ENCODE assay signal across 12 mouse cellular contexts in genomic region chr2:128712940-128713339, GRCm38 (mm10). TPM values are rescaled to one million over a fixed set of nuclear protein-coding genes. Genes with fewer than 3 reads are reported as not detected.
DNase-seq lines count a peak whose midpoint lies in the region; ATAC-seq and TF ChIP-seq lines count a peak whose summit lies in the region.
"Had no signal": no experiment of that assay in that cellular context is flagged by ENCODE, and none has a peak within 500 bp of the region (broad histone marks: within the 10 kb centered on the region; RNA-seq: fewer than 3 reads in every experiment).

No protein-coding gene starts in this region.

- no peak overlapping the region for H3K9ac ChIP-seq in hindbrain, postnatal 0 days (replicated peaks; ENCODE audit: low read length)
- no peak overlapping the region for H3K9ac ChIP-seq in lung, embryonic 15.5 days
- no peak overlapping the region for H3K9ac ChIP-seq in intestine, embryonic 14.5 days (ENCODE audit: low read length)
- H3K9ac ChIP-seq in neural tube, embryonic 15.5 days (replicated peaks) = no peak overlapping the region

- H3K4me1 ChIP-seq in hindbrain, embryonic 10.5 days (replicated peaks) = peaks cover 27% of the 10 kb centered on the region
- no peaks in the 10 kb centered on the region for H3K4me1 ChIP-seq in hindbrain, postnatal 0 days (ENCODE audit: insufficient read depth, low read length)
- peaks cover 28% of the 10 kb centered on the region for H3K4me1 ChIP-seq in lung, embryonic 15.5 days
- H3K4me1 ChIP-seq in intestine, embryonic 14.5 days (replicated peaks; ENCODE audit: control insufficient read depth, insufficient read depth, low read length) = peaks cover 35% of the 10 kb centered on the region
- peaks cover 15% of the 10 kb centered on the region; the same call in 1 of the 2 replicates for H3K4me1 ChIP-seq in neural tube, embryonic 15.5 days

- H3K4me3 ChIP-seq in hindbrain, embryonic 10.5 days = no peak overlapping the region
- H3K4me3 ChIP-seq in hindbrain, postnatal 0 days (ENCODE audit: low read length) = no peak overlapping the region
- no peak overlapping the region for H3K4me3 ChIP-seq in lung, embryonic 15.5 days
- H3K4me3 ChIP-seq in intestine, embryonic 14.5 days (ENCODE audit: low read depth, low read length) = no peak overlapping the region
- H3K4me3 ChIP-seq in neural tube, embryonic 15.5 days (replicated peaks) = no peak overlapping the region
- H3K4me3 ChIP-seq: megakaryocyte, embryonic 14.5 days had no signal

- no peak for TF ChIP-seq CTCF in hindbrain, postnatal 0 days (IDR thresholded peaks at IDR 0.05; ENCODE audit: low read depth)

- H3K9me3 ChIP-seq in hindbrain, embryonic 10.5 days = no peaks in the 10 kb centered on the region
- no peaks in the 10 kb centered on the region for H3K9me3 ChIP-seq in hindbrain, postnatal 0 days (ENCODE audit: low read length)
- no peaks in the 10 kb centered on the region for H3K9me3 ChIP-seq in lung, embryonic 15.5 days
- no peaks in the 10 kb centered on the region for H3K9me3 ChIP-seq in intestine, embryonic 14.5 days (ENCODE audit: control insufficient read depth, low read length)
- no peaks in the 10 kb centered on the region for H3K9me3 ChIP-seq in neural tube, embryonic 15.5 days (replicated peaks)
- H3K9me3 ChIP-seq: megakaryocyte, embryonic 14.5 days had no signal

- H3K27me3 ChIP-seq in hindbrain, embryonic 10.5 days (ENCODE audit: insufficient read depth, poor library complexity, severe bottlenecking) = no peaks in the 10 kb centered on the region
- no peaks in the 10 kb centered on the region for H3K27me3 ChIP-seq in hindbrain, postnatal 0 days (ENCODE audit: insufficient read depth, low read length)
- no peaks in the 10 kb centered on the region for H3K27me3 ChIP-seq in lung, embryonic 15.5 days
- H3K27me3 ChIP-seq in intestine, embryonic 14.5 days (replicated peaks; ENCODE audit: control insufficient read depth, insufficient read depth, low read length) = no peaks in the 10 kb centered on the region
- no peaks in the 10 kb centered on the region for H3K27me3 ChIP-seq in neural tube, embryonic 15.5 days (replicated peaks)

- ATAC-seq in hindbrain, postnatal 0 days = no peak
- ATAC-seq in lung, embryonic 15.5 days (ENCODE audit: borderline replicate concordance, extremely low read depth, low FRiP score, low TSS enrichment) = no peak
- no peak for ATAC-seq in intestine, embryonic 14.5 days (replicated peaks; ENCODE audit: low FRiP score, low TSS enrichment, low read depth)
- no peak for ATAC-seq in neural tube, embryonic 15.5 days (ENCODE audit: low FRiP score)

- DNase-seq in hindbrain, embryonic 10.5 days (ENCODE audit: low spot score) = peak; percentile 30
- DNase-seq in hindbrain, postnatal 0 days (ENCODE audit: low spot score) = no peak
- no peak for DNase-seq in lung, postnatal 14 days
- no peak for DNase-seq in intestine, embryonic 14.5 days (ENCODE audit: low spot score)
- peak; percentile 11 for DNase-seq in mesoderm, embryonic 11.5 days (ENCODE audit: low read depth, low spot score)
- no peak for DNase-seq in T-cell, adult 2 months (ENCODE audit: low spot score)
- DNase-seq: cerebellum, adult 11-12 months; heart, adult 18-20 months; thymus, postnatal 4 days had no signal

- no peak overlapping the region for H3K27ac ChIP-seq in hindbrain, embryonic 10.5 days
- H3K27ac ChIP-seq in hindbrain, postnatal 0 days = no peak overlapping the region
- H3K27ac ChIP-seq in lung, embryonic 15.5 days = peak overlapping the region; percentile 79
- H3K27ac ChIP-seq in intestine, embryonic 14.5 days (ENCODE audit: low read depth) = peak overlapping the region; percentile 82; the same call in 1 of the 2 replicates
- H3K27ac ChIP-seq in neural tube, embryonic 15.5 days (replicated peaks) = no peak overlapping the region

- 63% methylated on average over 6 of the region's 6 CpGs for WGBS in hindbrain, embryonic 10.5 days
- WGBS in hindbrain, postnatal 0 days = 76% methylated on average over 6 of the region's 6 CpGs
- WGBS in lung, embryonic 15.5 days = 64% methylated on average over 6 of the region's 6 CpGs
- WGBS in intestine, embryonic 14.5 days = 77% methylated on average over 6 of the region's 6 CpGs
- 78% methylated on average over 6 of the region's 6 CpGs for WGBS in neural tube, embryonic 15.5 days

- H3K36me3 ChIP-seq in hindbrain, embryonic 10.5 days = no peaks in the 10 kb centered on the region
- H3K36me3 ChIP-seq in hindbrain, postnatal 0 days (ENCODE audit: insufficient read depth, low read length) = no peaks in the 10 kb centered on the region
- no peaks in the 10 kb centered on the region for H3K36me3 ChIP-seq in lung, embryonic 15.5 days
- H3K36me3 ChIP-seq in intestine, embryonic 14.5 days (ENCODE audit: control insufficient read depth, insufficient read depth, low read length) = no peaks in the 10 kb centered on the region
- no peaks in the 10 kb centered on the region for H3K36me3 ChIP-seq in neural tube, embryonic 15.5 days

- H3K4me2 ChIP-seq in hindbrain, postnatal 0 days (ENCODE audit: low read depth, low read length) = no peak overlapping the region
- H3K4me2 ChIP-seq in lung, embryonic 15.5 days = no peak overlapping the region
- H3K4me2 ChIP-seq in intestine, embryonic 14.5 days (ENCODE audit: low read length) = no peak overlapping the region
- no peak overlapping the region for H3K4me2 ChIP-seq in neural tube, embryonic 15.5 days

RNA-seq across cellular contexts. Expression of gene Mertk, which starts 14.2 kb away (rescaled TPM):
- 3.4 and 4.4 TPM in 2 replicates for polyA plus RNA-seq in hindbrain, embryonic 10.5 days (2016; fragmentation: Nextera tagmentation; extraction: Ambion mirVana)
- total RNA-seq in hindbrain, postnatal 0 days (2014; rRNA removed) = 6.3 and 7.1 TPM in 2 replicates
- polyA plus RNA-seq in hindbrain, postnatal 0 days (2015; fragmentation: Nextera tagmentation; extraction: Ambion mirVana) = 3.0 and 3.4 TPM in 2 replicates
- polyA plus RNA-seq in lung, embryonic 15.5 days (2015; fragmentation: Nextera tagmentation; extraction: Ambion mirVana) = 4.1 and 5.6 TPM in 2 replicates
- polyA plus RNA-seq in intestine, embryonic 14.5 days (2014; fragmentation: Nextera tagmentation; extraction: Ambion mirVana) = 6.7 and 7.0 TPM in 2 replicates
- 2.2 and 3.1 TPM in 2 replicates for polyA plus RNA-seq in neural tube, embryonic 15.5 days (2015; fragmentation: Nextera tagmentation; extraction: Ambion mirVana)

RNA-seq across cellular contexts. Expression of gene Anapc1, which starts 25.7 kb away (rescaled TPM):
- 68.2 and 76.2 TPM in 2 replicates for polyA plus RNA-seq in hindbrain, embryonic 10.5 days (2016; fragmentation: Nextera tagmentation; extraction: Ambion mirVana)
- total RNA-seq in hindbrain, postnatal 0 days (2014; rRNA removed) = 66.2 and 69.8 TPM in 2 replicates
- polyA plus RNA-seq in hindbrain, postnatal 0 days (2015; fragmentation: Nextera tagmentation; extraction: Ambion mirVana) = 26.3 and 27.5 TPM in 2 replicates
- polyA plus RNA-seq in lung, embryonic 15.5 days (2015; fragmentation: Nextera tagmentation; extraction: Ambion mirVana) = 67.2 and 71.8 TPM in 2 replicates
- polyA plus RNA-seq in intestine, embryonic 14.5 days (2014; fragmentation: Nextera tagmentation; extraction: Ambion mirVana) = 80.4 and 84.8 TPM in 2 replicates
- polyA plus RNA-seq in neural tube, embryonic 15.5 days (2015; fragmentation: Nextera tagmentation; extraction: Ambion mirVana) = 34.2 and 40.9 TPM in 2 replicates

Comparison
In these comparisons a context has a peak if more than half of its experiments do, and no peak if none do; other contexts are left out.
1. DNase-seq: peak in hindbrain, embryonic 10.5 days (single experiment) and mesoderm, embryonic 11.5 days (single experiment); none in hindbrain, postnatal 0 days (single experiment), lung, postnatal 14 days (single experiment), intestine, embryonic 14.5 days (single experiment) and T-cell, adult 2 months (single experiment).
2. H3K27ac ChIP-seq: peak in lung, embryonic 15.5 days (single experiment) and intestine, embryonic 14.5 days (single experiment); none in hindbrain, embryonic 10.5 days (single experiment), hindbrain, postnatal 0 days (single experiment) and neural tube, embryonic 15.5 days (single experiment).